Mouse (Mus musculus) limb, embryonic 14.5 days (tissue): ENCODE measurements at regions not wholly inside any gene's neighbourhood (a gene's known extent, or its start where the extent isn't known, plus 50 kb on each side); places are given as distances from the start of the nearest gene placed in this dataset.

Experiments
- ATAC-seq: fragments of 200-750 bp; cut with Nextera tagmentation; 2 replicates; pipeline ENCODE4 v1.8.0; 2017; ENCODE audit warnings: low read depth, moderate number of reproducible peaks, moderate TSS enrichment; ENCODE audit not compliant: low FRiP score
- DNase-seq: peaks from one replicate; pipeline ENCODE4 v3.0.0-alpha.2; 2015; ENCODE audit warnings: low spot score
- H3K27ac ChIP-seq: fragments of 300-500 bp; sonication (generic); replicated peaks from 2 replicates; pipeline ENCODE4 v1.5.1; 2014; ENCODE audit warnings: low read depth, mild to moderate bottlenecking, low read length, moderate library complexity, mixed read lengths
- H3K27me3 ChIP-seq: fragments of 300-500 bp; sonication (generic); 2 replicates; pipeline ENCODE4 v1.6.1; 2014; ENCODE audit warnings: low read length, mixed read lengths; ENCODE audit not compliant: control insufficient read depth, insufficient read depth
- H3K36me3 ChIP-seq: fragments of 300-500 bp; sonication (generic); 2 replicates; pipeline ENCODE4 v1.6.1; 2014; ENCODE audit warnings: mild to moderate bottlenecking, low read length, moderate library complexity, mixed read lengths; ENCODE audit not compliant: control insufficient read depth, insufficient read depth
- H3K4me1 ChIP-seq: fragments of 300-500 bp; sonication (generic); 2 replicates; pipeline ENCODE4 v1.6.1; 2014; ENCODE audit warnings: antibody characterized with exemption, low read length, mixed read lengths; ENCODE audit not compliant: control insufficient read depth, insufficient read depth
- H3K4me2 ChIP-seq: fragments of 300-500 bp; sonication (generic); replicated peaks from 2 replicates; pipeline ENCODE4 v1.6.1; 2014; ENCODE audit warnings: low read depth, mild to moderate bottlenecking, low read length, moderate library complexity; ENCODE audit not compliant: severe bottlenecking
- H3K4me3 ChIP-seq: fragments of 300-500 bp; sonication (generic); replicated peaks from 2 replicates; pipeline ENCODE4 v1.5.1; 2014; ENCODE audit warnings: low read length
- H3K9ac ChIP-seq: fragments of 300-500 bp; sonication (generic); 2 replicates; pipeline ENCODE4 v1.6.1; 2014; ENCODE audit warnings: mild to moderate bottlenecking, low read depth, low read length, moderate library complexity; ENCODE audit not compliant: severe bottlenecking
- H3K9me3 ChIP-seq: fragments of 300-500 bp; sonication (generic); 2 replicates; pipeline ENCODE4 v1.6.1; 2016; ENCODE audit warnings: low read length; ENCODE audit not compliant: control insufficient read depth
- POLR2A ChIP-seq: fragments of 200-500 bp; IDR thresholded peaks from 2 replicates; pipeline ENCODE4 v1.8.0; 2012; ENCODE audit warnings: inconsistent platforms, mild to moderate bottlenecking, moderate library complexity, borderline replicate concordance; ENCODE audit not compliant: insufficient read depth, insufficient read length; ENCODE audit errors: extremely low read depth
- WGBS: fragments of 180-500 bp; shearing (Covaris S2); extraction: QIAGEN DNeasy Blood & Tissue Kit; methylation state at CpG from one replicate; pipeline ENCODE4 v1.1.7; 2014; 5-methylcytosine and 5-hydroxymethylcytosine counted together

- no peak for ATAC-seq
- Histone ChIP-seq H3K4me3 (no peak overlapping the region), H3K36me3 (no peaks in the 10 kb centered on the region), H3K4me2 (no peak overlapping the region), H3K27me3 (no peaks in the 10 kb centered on the region), H3K9ac (no peak overlapping the region), H3K4me1 (no peaks in the 10 kb centered on the region), H3K27ac (no peak overlapping the region), H3K9me3 (no peaks in the 10 kb centered on the region)
- DNase-seq = no peak
- TF ChIP-seq POLR2A = no peak
- 62% methylated on average over 3 of the region's 3 CpGs for WGBS
Measured at GRCm38 (mm10) chr4:10357572-10357971, 516.7 kb upstream of the 2610301B20Rik start.

DNA sequence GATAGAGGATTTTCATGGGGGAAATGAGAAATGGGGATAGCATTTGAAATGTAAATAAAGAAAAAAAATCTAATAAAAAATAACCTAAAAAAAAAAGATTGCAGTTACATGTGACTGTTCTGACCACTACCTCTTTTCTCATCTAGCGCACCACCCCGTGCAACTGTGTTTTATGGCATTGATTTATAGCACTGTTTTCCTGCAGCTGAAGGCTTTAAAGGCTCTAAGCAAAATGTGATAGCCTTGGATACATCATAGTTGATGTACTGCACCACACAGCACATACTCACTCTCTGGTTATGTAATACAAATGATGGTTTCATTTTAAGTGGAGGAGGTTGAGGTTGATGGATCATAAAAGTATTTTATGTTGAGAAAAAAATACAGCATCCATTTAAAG is 484.5 kb upstream of the 2610301B20Rik start:
- ATAC-seq (no peak), DNase-seq (no peak)
- no peaks in the 10 kb centered on the region for H3K4me1 ChIP-seq
- no peaks in the 10 kb centered on the region for H3K36me3 ChIP-seq
- no peak for TF ChIP-seq POLR2A
- no peaks in the 10 kb centered on the region for H3K27me3 ChIP-seq
- H3K9me3 ChIP-seq = no peaks in the 10 kb centered on the region
- no peak overlapping the region for H3K4me3 ChIP-seq
- H3K27ac ChIP-seq = no peak overlapping the region
- no peak overlapping the region for H3K4me2 ChIP-seq
- WGBS = 39% methylated on average over 2 of the region's 2 CpGs
- H3K9ac ChIP-seq = no peak overlapping the region

- Histone ChIP-seq H3K4me1 (no peaks in the 10 kb centered on the region), H3K9me3 (no peaks in the 10 kb centered on the region), H3K27ac (no peak overlapping the region), H3K4me3 (no peak overlapping the region), H3K9ac (no peak overlapping the region), H3K36me3 (no peaks in the 10 kb centered on the region), H3K27me3 (no peaks in the 10 kb centered on the region), H3K4me2 (no peak overlapping the region)
- ATAC-seq (no peak), DNase-seq (no peak)
- TF ChIP-seq POLR2A = no peak
Measured at GRCm38 (mm10) chr4:10397249-10397648, 477.0 kb upstream of the 2610301B20Rik start.

- DNase-seq (no peak), ATAC-seq (no peak)
- Histone ChIP-seq H3K27me3 (no peaks in the 10 kb centered on the region), H3K9me3 (no peaks in the 10 kb centered on the region), H3K27ac (no peak overlapping the region), H3K4me2 (no peak overlapping the region), H3K4me3 (no peak overlapping the region), H3K4me1 (no peaks in the 10 kb centered on the region), H3K36me3 (no peaks in the 10 kb centered on the region), H3K9ac (no peak overlapping the region)
- no peak for TF ChIP-seq POLR2A
- 95% methylated on average over 2 of the region's 2 CpGs for WGBS
Measured at GRCm38 (mm10) chr4:10398075-10398474, 476.2 kb upstream of the 2610301B20Rik start.

DNA sequence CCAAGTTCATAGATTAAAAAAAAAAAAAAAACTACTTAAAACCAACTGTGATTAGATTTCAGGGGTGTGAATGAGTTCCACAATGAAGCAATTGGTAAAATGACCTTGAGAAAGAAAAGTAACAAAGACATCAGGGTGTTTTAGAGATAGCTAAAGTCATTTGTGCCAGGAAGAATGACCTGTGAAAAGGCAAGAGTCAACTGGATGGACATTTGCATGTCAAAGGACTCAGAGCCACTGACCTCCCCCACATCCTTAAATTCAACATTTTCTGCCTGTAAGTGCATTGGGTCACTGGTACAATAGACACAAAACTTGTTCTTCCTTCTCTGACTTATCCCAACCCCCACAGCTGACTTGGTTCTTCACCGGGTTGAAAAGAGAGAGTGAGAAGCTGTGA is 474.6 kb upstream of the 2610301B20Rik start:
- no peak for TF ChIP-seq POLR2A
- Histone ChIP-seq H3K4me3 (no peak overlapping the region), H3K27ac (no peak overlapping the region), H3K4me2 (no peak overlapping the region), H3K9me3 (no peaks in the 10 kb centered on the region), H3K9ac (no peak overlapping the region), H3K4me1 (no peaks in the 10 kb centered on the region), H3K36me3 (no peaks in the 10 kb centered on the region), H3K27me3 (no peaks in the 10 kb centered on the region)
- 46% methylated on average over 1 of the region's 1 CpGs for WGBS
- no peak for DNase-seq
- no peak for ATAC-seq

- no peaks in the 10 kb centered on the region for H3K4me1 ChIP-seq
- H3K36me3 ChIP-seq = no peaks in the 10 kb centered on the region
- DNase-seq (no peak), ATAC-seq (no peak)
- no peak overlapping the region for H3K4me3 ChIP-seq
- H3K27me3 ChIP-seq = no peaks in the 10 kb centered on the region
- no peak overlapping the region for H3K27ac ChIP-seq
- no peak for TF ChIP-seq POLR2A
- no peak overlapping the region for H3K9ac ChIP-seq
- no peaks in the 10 kb centered on the region for H3K9me3 ChIP-seq
- H3K4me2 ChIP-seq = no peak overlapping the region
Measured at GRCm38 (mm10) chr4:10402928-10403327, 471.4 kb upstream of the 2610301B20Rik start.
